Mouse (Mus musculus) stomach, postnatal 0 days (tissue): Measurements from ENCODE around the gene Gm5134.

Experiments
- CTCF ChIP-seq: IDR thresholded peaks from 2 replicates; pipeline ENCODE4 v1.5.1; 2016; ENCODE audit warnings: antibody characterized with exemption, low read depth, mild to moderate bottlenecking, moderate library complexity
- EP300 ChIP-seq: optimal IDR thresholded peaks from 2 replicates; pipeline ENCODE3; 2016; ENCODE audit warnings: antibody characterized with exemption

- TF ChIP-seq EP300 (no peak), CTCF (no peak)
These were observed 16.3 kb upstream of the Gm5134 start for GRCm38 (mm10) chr10:75937851-75938643.
